Mouse (Mus musculus) kidney, adult 8-10 months (tissue): ENCODE measurements around the gene Wdr17.
"Not testable (repeated sequence)": the region's sequence is repeated elsewhere in the genome, so short reads cannot be mapped to it uniquely, and the experiment has no call there.

Source experiments
- DNase-seq, 2 experiments: peaks; one replicate each; pipeline ENCODE4 v3.0.0; 2022

The Wdr17 gene

GRCm38 (mm10) chr8:54791858-54792698 lies 94.9 kb downstream of the Wdr17 start:
- no peak for DNase-seq

- DNase-seq: peak; percentile 86 to 91
These were observed 106.6 kb downstream of the Wdr17 start for GRCm38 (mm10) chr8:54780134-54780942.

GRCm38 (mm10) chr8:54779317-54780133 lies 107.5 kb downstream of the Wdr17 start:
- peak; percentile 71 to 72 for DNase-seq

GRCm38 (mm10) chr8:54777012-54777411 lies 110.0 kb downstream of the Wdr17 start:
- no peak for DNase-seq

GRCm38 (mm10) chr8:54776241-54776640 lies 110.7 kb downstream of the Wdr17 start:
- peak; percentile 13 to 33 for DNase-seq

- DNase-seq: no peak
These were observed 129.3 kb downstream of the Wdr17 start for GRCm38 (mm10) chr8:54757646-54758045.

GRCm38 (mm10) chr8:54736660-54737312 lies 150.2 kb downstream of the Wdr17 start:
- DNase-seq: no peak

GRCm38 (mm10) chr8:54724668-54725035 lies 162.3 kb downstream of the Wdr17 start:
- DNase-seq: no peak

GRCm38 (mm10) chr8:54723976-54724667 lies 162.9 kb downstream of the Wdr17 start:
- DNase-seq: peak; percentile 91 to 93

GRCm38 (mm10) chr8:54718515-54718914 lies 168.5 kb downstream of the Wdr17 start:
- DNase-seq: no peak

GRCm38 (mm10) chr8:54705743-54706142 lies 181.2 kb downstream of the Wdr17 start:
- DNase-seq: no peak

- no peak for DNase-seq
These were observed 215.2 kb downstream of the Wdr17 start for GRCm38 (mm10) chr8:54671806-54672205.

GRCm38 (mm10) chr8:54667756-54668155 lies 219.2 kb downstream of the Wdr17 start:
- DNase-seq: no peak

- peak; percentile 36 to 61 for DNase-seq
These were observed 226.3 kb downstream of the Wdr17 start for GRCm38 (mm10) chr8:54660675-54661074.

- DNase-seq: no peak
These were observed 227.3 kb downstream of the Wdr17 start for GRCm38 (mm10) chr8:54659703-54660102.

GRCm38 (mm10) chr8:54638634-54639033 lies 248.3 kb downstream of the Wdr17 start:
- peak; percentile 3 to 16 for DNase-seq

GRCm38 (mm10) chr8:54616710-54617109 lies 270.3 kb downstream of the Wdr17 start:
- not testable (repeated sequence) for DNase-seq

GRCm38 (mm10) chr8:54610238-54610637 lies 276.7 kb downstream of the Wdr17 start:
- DNase-seq: peak; percentile 27 to 37

- DNase-seq: no peak
These were observed 277.6 kb downstream of the Wdr17 start for GRCm38 (mm10) chr8:54609336-54609735.

GRCm38 (mm10) chr8:54603440-54603839 lies 283.5 kb downstream of the Wdr17 start:
- DNase-seq: no peak

- no peak for DNase-seq
These were observed 286.2 kb downstream of the Wdr17 start, which contains the start of gene Spata4 for GRCm38 (mm10) chr8:54600671-54601251. Spata4 (plus strand) TSS chr8:54600781.
